Mouse (Mus musculus) adrenal gland, adult (tissue): ENCODE data around the gene Pi4k2a.
A peak's percentile ranks its signal among the peaks of the same experiment; 100 is the strongest.

Experiments used
- DNase-seq, 2 experiments: peaks; one replicate each; pipeline ENCODE4 v3.0.0; 2022 to 2023; ENCODE audit warnings: low spot score in 1 of 2; ENCODE audit not compliant: inconsistent age in 2 of 2

The Pi4k2a gene

DNA sequence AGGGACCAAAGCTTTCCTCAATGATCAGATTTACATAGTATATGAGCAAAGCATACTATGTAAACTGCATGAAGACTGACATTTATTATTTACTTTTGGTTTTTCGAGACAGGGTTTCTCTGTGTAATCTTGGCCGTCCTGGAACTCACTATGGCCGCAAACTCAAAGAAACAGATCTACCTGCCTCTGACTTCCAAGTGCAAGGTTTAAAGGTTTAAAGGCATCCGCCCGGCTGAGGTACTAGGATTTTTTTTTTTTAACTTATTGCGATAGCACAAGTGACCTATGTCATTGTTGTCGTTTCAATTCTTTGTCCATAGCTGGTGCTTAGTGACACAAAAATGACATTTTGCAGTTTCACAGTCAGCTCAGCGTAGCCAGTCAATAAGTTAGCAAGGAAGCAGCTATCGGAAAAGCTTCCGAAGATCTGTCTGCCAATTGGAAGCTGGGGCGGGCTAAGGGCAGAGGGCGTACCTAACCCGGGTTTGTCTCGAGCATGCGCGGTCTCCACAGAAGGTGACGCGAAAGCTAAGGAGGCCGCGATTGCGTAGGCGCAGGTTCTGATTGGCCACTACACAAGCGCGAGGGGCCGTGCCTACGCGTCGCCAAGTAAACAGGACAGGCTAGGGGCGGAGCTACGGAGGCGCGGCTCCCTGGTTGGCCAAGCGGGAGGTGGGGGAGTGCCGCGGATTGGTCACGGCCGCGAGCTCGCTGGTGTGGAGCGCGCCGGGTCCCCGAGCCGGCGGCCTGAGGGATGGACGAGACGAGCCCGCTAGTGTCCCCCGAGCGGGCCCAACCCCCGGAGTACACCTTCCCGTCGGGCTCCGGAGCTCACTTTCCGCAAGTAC lies at the start of gene Pi4k2a:
TSS of gene Pi4k2a (plus strand) at position 723 of the 848 bp plus-strand sequence.
- DNase-seq: peak; percentile 99 to 100

DNA sequence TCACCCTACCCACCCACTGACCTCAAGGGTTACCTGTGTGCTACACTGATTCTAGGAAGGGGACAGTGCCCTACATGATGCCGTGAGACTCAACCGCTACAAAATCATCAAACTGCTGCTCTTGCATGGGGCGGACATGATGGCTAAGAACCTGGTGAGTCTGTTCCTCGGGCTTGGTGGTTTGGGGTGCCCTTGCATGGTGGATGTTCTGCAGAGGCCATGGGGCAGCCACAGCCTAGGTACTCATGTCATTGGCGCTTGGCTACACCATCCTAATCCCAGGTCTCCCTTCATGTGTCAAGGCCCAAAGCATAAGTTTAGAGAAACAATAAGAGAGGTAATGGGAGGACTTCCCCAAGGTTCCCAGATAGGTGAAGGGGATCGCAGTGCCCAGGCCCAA lies 46.3 kb upstream of the Pi4k2a start:
- peak in 1 of 2 experiments; percentile 19 for DNase-seq

DNA sequence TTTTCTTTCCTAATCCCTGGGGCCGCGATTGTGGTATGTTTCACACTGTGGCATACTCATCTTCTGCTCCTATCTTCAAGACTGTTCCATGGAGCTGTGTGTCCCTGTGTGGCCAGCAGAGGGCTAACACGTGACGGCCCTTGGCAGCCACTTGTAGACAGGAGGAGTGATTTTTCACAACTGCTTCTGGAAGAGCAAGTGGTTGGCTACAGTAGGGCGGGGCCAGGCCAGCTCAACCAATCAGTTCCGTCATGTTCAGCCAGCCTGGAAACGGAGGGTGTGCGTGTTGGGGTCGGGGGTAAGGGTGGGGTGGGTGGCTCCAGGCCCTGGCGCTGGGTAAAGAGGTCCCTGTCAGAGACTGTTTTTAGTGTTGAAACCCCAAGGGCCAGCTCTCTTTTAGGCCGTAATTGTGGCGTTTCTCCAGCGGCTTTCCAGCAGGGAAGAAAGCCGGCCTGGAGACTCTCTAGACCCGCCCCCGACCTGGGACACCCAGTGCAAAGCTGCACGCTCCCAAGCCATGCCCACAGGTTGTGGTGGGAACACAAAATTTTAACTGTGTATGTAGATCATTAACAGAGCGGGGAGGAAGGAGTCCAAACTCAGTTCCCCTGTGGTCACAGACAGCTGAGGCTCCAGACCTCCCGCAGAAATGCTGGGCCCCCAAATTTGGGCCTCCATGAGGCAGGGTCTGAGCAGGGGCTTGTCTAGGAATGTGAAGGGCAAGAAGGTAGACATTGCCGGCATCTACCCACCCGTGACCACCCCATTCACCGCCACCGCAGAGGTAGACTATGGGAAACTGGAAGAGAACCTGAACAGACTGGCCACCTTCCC lies 44.8 kb upstream of the Pi4k2a start, which contains the start of gene Hoga1:
TSS of gene Hoga1 (plus strand) at position 342 of the 834 bp plus-strand sequence.
- peak; percentile 82 to 90 for DNase-seq

DNA sequence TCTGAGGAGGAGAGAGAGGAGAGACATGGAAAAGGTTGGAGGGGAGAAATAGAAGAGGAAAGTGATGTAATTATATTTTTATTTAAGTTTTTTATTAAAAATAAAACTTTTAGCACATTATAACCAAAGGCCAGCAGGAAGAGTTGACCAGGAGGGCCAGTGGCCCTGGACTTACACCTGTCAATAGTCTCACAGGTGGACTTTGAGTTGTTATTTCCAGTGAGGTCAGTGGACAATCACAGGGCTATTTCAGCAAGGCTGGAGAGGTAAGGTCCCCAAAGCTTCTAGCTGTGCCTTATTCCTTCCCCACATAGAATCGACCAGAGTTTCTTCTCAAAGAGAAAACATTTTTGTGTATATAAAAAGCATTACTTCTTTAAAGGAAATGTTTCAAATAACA lies 40.0 kb upstream of the Pi4k2a start:
- DNase-seq: no peak

DNA sequence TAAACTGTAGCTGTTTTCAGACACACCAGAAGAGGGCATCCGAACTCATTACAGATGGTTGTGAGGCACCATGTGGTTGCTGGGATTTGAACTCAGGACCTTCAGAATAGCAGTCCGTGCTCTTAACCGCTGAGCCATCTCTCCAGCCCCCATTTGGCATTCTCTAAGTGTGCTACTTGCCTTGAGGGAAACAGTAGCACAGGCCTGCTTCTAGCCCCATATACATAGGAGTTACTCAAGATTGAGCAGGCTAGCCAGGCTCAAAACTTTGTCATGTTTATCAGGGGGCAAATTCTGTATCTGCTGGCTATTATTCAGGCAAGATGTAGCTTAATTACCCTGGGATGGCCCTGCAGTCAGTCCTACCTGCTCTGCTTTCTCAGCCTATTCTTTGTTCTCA lies 38.9 kb upstream of the Pi4k2a start:
- no peak for DNase-seq

DNA sequence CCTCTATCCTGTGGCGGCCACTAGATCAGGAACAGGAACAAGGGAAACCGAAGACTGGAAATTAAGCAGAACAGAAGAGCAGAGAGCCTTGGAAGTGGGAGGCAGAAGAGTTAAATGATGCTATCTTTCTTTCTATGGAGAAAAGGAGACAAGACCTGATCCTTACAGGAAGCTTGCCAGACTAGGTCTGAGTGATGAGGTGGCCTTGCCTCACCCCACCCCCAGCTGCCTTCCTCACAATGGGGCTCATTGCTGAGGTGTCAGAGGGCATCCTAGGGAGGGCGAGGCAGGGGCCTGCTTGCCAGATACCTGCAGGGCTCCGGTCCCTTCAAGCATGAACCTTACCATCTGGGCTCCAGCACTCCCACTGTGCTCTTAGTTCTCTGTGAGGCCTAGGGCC lies 38.3 kb upstream of the Pi4k2a start, which contains the start of gene 4933411K16Rik:
TSS of gene 4933411K16Rik (plus strand) at position 301 of the 400 bp plus-strand sequence.
- DNase-seq: no peak

DNA sequence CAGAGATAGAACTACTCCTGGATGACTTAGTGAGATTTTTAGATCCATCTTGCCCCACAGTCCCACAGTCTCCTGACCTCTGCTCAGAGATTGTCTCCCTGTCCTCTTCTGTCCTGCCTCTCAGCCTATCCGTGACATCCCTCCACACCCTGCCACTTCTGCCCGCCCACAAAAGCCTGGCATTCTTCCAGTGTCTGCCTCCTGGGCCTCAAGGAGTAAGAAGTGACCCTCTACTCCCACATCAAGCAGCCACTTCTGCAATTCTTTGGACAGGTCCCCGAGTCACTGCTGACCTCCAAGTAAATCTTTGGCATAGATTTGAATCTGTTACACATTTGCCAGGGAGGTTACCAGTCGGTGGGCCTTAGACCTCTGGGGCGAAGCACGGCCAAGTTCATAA lies 36.0 kb upstream of the Pi4k2a start:
- DNase-seq: peak in 1 of 2 experiments; percentile 25

DNA sequence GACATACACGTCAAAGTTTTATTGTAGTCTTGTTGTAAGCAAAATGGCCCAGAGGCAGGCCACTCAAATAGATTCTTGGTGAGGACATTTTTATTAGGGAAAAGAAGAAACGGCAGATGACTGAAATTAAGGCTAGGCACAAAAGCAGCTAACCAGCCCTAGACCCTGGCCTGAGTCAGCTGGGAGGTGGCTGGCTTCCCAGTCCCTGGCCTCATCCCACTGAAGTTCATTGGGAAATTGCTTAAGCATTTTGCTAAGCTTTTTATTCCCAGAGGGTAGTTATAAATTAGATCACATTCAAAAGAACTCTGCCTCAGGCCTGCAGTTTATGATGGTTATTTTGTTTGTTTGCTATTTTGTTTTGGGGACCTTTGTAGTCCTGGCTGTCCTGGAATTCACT lies 34.4 kb upstream of the Pi4k2a start:
- peak in 1 of 2 experiments; percentile 52 for DNase-seq

DNA sequence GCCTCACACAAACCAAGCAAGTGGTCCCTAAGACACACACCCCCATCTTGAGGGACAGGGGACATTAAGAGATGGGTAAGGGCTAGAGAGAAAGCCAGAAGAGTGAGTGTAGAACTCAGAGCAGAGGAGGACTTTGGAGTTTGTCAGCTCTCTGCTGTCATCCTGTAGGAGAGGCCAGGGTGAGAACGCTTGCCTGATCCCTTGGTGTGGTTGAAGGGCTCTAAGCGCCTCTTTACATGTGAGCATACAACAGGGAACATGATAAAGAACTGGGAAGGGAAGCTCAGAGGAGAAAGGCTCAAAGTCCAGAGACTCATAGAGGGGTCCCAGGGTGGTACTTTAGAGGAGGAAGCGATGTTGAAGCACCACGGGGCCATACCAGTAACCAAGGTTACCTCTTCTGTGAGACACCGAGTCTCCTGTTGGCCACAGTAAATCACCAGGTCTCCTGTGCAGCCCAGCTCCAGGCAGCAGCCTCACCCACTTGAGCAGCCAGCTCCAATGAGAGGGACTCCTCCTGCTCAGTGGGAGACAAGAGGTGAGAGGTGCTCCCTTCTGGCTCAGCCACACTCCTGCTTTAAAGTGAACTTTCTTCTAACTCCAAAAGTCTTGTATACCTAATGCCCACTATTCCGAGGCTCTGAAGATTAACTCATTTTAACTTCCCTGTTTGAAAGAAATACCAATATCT lies 33.4 kb upstream of the Pi4k2a start:
- DNase-seq: no peak

DNA sequence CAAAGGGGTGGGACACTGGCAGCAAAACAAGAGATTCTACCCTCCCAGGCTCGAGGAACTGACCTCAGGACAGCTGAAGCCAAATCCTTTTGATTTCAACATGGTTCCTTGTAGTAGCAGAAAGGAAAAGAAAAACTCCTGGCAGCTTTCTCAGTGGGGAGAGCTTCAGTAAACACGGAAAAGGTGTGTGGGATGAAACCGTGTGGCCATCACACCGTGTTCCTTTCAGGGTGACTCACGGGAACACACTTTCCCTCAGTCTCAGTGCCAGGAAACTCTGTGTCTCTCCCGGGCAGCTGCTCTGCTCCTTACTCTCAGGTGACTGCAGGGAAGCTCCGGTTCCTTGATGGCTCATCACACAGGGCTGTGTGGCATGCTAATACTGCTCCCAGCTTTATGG lies 31.8 kb upstream of the Pi4k2a start:
- peak; percentile 21 to 71 for DNase-seq

DNA sequence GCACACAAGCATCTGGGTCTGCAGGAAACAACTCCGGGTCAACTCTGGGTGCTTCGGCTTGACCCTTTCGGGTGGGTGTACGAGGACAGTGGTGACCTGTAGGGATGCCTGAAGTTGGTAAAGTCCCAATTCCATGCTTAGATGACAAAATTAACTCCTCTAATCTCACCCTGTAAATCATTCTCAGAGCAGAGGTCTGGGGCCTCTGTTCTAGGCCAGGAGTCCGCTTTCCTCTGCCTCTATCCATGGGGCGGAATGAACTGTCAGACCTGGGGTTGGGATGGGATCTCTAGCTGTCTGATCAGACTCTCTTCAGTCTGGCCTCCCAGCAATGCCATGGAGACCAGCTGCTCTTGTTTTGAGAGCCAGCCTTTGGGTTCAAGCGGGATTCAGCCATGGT lies 28.8 kb upstream of the Pi4k2a start:
- no peak for DNase-seq

DNA sequence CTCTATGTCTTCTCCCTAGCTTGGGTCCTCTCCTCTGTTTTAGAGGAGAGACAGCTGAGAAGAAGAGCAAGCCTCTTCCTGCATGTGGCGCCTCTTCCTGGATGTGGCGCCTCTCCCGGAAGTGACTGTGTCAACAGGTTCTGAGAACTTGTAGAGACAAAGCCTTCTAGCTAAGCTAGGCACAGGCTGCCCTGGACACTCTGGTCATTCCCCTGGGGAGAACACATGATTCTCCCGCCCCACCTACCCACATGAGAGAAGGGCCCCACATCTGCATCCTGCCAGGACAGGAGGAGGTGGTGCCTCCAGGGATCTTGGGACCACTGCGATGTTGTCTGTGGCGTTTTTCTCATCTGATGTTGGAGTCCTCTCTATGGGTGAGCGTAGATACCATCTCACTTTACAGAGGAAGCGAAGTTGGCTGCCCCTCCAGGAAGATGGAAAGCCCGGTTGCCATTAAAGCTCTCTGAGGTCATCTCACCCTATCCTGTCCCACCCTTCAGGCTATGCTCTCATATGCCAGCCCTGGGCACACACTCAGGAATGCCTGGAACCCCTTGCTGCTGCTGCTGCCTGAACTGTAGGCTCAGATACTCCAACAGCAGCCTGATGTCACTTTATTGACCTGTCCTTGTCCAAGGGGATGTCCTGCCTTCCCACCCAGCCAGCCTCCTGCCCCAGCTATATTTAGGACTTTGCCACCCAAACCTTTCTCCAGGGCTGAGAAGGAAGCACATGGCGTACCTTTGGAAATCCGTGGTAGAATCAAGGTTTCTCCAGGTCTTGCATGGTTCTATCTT lies 21.6 kb upstream of the Pi4k2a start:
- no peak for DNase-seq

DNA sequence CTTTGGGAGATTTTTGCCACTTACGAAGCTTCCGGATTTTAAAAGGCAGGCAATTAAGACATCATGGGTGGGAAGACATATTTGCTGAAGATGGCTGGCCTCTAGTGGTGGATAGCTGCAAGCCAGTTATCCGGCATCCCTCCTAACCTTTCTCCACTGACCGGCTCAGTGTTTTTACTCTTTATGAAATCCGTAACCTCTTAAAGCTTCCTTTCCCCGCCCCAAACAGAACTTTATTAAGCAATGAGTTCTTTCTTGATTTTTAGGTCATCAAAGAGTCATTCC lies 21.1 kb upstream of the Pi4k2a start:
- peak in 1 of 2 experiments; percentile 82 for DNase-seq

DNA sequence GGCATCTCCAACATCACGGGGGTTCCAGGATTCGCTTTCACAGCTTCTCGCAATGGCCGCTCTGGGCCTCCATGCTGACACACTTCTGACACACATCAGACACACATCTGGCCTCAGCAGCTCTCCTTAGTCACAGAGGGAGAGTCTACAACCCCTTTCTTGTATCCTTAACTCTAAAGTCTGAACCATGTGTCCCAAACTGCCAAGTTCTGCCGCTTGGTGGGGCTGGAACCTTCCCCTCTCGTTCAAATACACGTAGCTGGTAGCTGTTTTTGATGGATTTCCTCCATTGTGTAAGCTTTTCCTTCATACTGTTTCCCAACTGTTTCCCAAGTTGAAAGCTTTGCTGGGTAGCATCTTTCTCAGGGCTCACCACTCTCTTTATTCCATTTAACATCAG lies 19.0 kb upstream of the Pi4k2a start:
- peak in 1 of 2 experiments; percentile 54 for DNase-seq

DNA sequence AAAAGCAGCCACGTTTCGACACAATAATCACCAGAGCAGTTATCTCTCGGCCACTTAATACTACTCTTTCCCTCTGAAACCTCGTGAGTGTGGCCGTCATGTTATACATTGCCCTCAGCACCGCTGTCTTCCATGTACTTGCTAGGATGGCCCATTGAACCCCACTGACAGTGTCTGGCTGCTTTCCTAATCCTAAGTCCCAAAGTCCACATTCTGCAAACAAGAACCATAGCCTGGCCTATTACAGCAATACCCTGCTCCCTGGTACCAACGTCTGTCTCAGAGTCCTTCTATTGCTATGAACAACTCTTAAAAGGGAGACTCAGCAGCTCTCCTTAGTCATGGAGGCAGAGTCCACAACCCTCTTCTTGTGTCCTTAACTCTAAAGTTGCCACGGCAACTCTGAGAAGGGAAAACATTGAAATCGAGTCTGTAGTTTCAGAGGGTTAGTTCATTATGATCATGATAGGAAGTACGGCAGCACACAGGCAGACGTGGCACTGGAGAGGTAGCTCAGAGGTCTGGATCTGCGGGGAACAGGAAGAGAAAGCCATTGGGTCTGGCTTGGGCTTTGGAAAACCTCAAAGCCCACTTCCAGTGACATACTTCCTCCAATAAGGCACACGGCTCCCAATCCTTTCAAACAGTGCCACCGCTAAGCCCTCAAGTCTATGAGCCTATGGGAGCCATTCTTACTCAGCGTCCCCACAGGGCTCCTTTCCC lies 18.2 kb upstream of the Pi4k2a start:
- DNase-seq: peak in 1 of 2 experiments; percentile 40

DNA sequence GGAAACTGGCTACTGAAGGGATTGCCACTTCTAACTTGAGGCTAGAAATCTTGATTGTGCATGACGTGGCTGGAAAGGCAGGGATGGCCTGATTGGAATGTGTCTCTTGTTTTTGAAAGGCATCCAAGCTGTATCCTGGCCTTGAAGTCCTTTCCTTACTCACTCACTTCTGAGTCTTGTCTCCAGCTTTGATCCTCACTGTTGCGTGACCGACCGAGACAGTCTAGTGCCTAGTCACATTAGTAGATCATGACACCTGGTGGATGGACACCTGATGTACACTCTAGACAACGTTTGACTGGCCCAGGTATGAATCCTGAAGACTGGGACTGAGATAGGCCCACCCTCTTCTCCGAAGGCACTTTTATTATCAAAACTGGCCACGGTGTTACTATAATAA lies 17.5 kb upstream of the Pi4k2a start:
- peak; percentile 70 to 86 for DNase-seq

DNA sequence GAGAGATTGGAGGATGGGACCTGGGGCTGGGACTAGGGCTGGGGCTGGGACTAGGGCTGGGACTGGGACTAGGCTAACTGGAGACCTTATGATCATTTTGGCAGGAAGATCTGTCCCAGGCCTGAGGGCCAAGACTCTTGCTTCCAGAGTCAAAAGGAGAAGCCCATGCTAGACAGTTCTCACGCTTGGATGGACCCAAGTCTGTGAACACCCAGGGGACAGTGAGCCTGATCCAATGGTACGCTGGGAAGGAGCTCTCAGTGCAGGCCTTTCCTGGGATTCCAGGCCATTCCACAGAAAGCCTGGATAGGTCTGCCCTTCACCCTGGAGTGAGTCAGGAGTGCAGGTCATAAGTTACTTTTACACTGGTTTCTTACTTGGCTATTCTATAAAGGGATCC lies 15.2 kb upstream of the Pi4k2a start:
- peak in 1 of 2 experiments; percentile 66 for DNase-seq

DNA sequence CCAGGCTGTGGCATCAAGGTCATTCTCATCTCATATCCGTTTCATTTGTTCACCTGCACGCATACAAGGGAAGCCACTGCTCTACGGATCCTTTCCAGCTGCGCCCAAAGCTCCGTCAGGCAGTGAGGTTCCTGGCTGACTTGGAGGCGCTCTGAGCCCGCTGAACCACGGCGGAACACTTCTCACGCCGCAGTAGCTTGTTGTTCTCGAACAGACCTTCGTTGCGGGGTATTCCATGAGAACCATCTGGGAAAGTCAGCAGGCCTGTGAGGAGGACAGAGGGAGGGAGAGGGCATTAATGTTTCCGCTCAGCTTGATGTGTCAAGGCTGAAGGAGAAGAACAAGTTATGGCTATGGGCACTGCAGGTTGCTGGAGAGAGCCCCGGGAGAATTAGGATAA lies 14.3 kb upstream of the Pi4k2a start:
- peak in 1 of 2 experiments; percentile 23 for DNase-seq

DNA sequence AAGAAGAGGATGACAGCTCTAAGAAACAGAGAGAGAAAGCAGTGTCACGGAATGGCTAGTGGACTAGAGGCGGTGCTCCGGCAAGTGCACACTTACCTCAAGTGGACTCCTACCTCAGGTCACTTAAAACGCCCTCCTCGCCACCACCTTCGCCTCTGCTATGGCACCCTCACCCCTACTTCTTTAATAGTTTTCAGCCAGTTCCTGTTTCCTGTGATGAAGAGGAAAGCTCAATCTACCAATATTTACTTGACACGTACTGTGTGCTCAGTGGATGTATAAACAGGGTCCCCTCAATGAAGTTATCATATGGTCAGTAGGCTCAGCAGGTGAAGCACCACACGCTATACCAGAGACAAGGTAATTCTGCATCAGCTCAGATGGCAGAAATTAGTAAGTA lies 11.7 kb upstream of the Pi4k2a start:
- no peak for DNase-seq

DNA sequence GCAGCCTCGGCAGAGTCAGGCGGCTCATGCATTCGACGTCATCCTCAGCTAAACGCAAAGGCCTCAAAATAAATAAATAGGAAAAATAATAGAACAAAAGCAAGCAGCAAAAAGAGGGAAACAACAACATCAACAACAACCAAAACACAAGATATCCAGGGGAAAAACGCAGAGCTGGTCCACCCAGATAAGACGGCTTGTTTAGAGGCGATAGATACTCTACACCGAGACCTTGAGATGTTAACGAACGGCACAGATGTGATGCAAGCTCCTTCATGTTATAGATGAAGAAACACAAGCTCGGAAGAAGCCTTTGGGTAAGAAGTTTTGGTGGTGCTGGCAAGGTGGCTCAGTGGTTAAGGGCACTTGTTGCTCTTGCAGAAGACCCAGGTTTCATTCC lies 11.3 kb upstream of the Pi4k2a start:
- DNase-seq: no peak
